Mouse (Mus musculus): ENCODE measurements around the gene N4bp2l1. TPM values are rescaled to one million over a fixed set of nuclear protein-coding genes. Genes with fewer than 3 reads are reported as not detected.
A peak's percentile ranks its signal among the peaks of the same experiment; 100 is the strongest.

N4bp2l1 gene
- polyA plus RNA-seq, 1 experiment from 2014 or later, result 16.3 TPM

- Histone ChIP-seq H3K27me3 (peaks cover 14% of the 10 kb centered on the region), H3K27ac (replicated peaks) (no peak overlapping the region), H3K36me3 (no peaks in the 10 kb centered on the region; the same call in 1 of the 2 replicates), H3K9me3 (no peaks in the 10 kb centered on the region), H3K9ac (no peak overlapping the region), H3K4me2 (peak overlapping the region; percentile 92), H3K4me3 (no peak overlapping the region), H3K4me1 (replicated peaks) (peaks cover 16% of the 10 kb centered on the region)
- WGBS, result 55% methylated on average over 11 of the region's 11 CpGs
- no peak for ATAC-seq (ENCODE audit: low FRiP score, low read depth)
These were observed 1.5 kb downstream of the N4bp2l1 start for GRCm38 (mm10) chr5:150595366-150596016.

DNA sequence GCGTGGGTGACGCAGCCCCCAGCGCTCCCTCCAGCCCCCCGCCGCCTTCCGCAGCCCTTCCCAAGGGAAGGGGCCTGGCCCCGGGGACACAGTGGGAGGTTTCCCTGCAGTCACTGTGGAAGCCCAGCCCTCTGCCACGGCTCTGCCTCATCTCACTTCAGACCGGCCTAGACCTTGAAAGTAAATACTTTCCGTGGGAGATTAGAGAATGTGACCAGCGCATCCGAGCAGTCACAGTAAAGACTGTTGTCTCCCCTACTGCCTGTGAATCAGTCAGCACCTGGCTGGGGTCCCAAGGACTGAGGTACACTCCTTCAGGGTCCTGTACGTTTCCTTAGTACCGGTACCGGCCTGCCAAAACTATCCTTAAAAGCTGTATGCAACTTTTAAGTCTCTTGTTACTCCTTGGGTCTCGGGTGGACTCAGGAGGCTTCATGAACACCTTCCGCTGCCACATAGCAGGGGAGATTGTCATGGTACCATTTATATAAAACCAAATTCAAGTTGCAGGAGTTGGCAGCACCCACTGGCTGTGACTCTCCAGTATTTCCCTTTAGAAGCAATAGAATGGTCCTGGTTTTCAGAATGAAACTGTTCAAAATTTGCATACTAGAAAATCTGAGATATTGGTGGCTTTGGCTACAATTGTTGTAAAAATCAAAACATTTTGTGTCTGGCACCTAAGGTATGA lies 2.2 kb downstream of the N4bp2l1 start:
- WGBS, result 7% methylated on average over 17 of the region's 17 CpGs
- no peaks in the 10 kb centered on the region; the same call in 1 of the 2 replicates for H3K36me3 ChIP-seq
- H3K4me1 ChIP-seq (replicated peaks), result peaks cover 16% of the 10 kb centered on the region
- H3K9me3 ChIP-seq, result no peaks in the 10 kb centered on the region
- peak overlapping the region; percentile 80 for H3K9ac ChIP-seq
- peak overlapping the region; percentile 92 for H3K4me2 ChIP-seq
- H3K27ac ChIP-seq (replicated peaks), result peak overlapping the region; percentile 77
- H3K4me3 ChIP-seq, result peak overlapping the region; percentile 90
- peak; percentile 70; the same call in 1 of the 2 replicates for ATAC-seq (ENCODE audit: low FRiP score, low read depth)
- H3K27me3 ChIP-seq, result peaks cover 14% of the 10 kb centered on the region

DNA sequence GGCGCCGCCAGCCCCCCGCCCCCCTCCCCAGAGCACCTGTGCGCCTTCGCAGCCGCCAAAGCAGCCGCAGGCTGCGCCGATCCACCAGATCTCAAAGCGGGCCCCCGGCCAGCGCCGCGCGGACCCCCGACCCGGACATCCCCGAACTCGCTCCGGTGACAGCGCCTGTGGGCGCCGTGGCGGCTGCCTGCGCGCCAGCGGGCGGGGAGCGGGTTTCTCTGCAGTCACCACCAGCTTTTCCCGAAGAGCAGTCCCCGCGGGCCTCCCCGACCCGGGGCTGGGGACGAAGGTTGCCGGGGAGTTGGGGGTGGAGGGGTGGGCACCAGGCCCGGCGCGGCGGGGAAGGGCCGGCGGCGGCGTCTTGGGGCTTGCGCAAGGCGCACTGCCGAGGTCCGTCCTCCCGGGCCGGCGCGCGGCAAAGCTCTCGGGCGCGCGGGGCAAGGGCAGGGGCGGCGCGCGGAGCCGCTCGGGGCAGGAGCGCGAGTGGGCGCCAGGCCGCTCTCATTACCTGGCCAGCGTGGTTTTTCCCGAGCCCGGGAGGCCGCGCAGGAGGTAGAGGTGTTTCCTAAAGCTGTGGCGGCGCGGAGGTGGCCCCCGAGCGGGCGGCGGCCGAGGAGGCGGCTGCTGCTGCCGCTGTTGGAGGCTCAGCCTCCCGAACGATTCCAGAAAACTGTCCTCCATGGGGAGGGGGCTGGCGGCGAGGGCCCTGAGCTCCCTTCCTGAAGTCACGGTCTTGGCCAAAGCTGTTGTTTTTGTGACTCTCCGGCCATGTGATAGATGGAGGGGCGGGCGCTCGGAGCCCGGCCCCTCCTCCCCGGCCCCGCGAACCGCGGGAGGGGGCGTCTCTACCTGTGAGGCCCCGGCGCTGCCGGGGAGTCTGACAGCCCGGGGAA lies 3.0 kb downstream of the N4bp2l1 start:
- peak overlapping the region; percentile 77 for H3K27ac ChIP-seq (replicated peaks)
- ATAC-seq (ENCODE audit: low FRiP score, low read depth), result peak; percentile 87
- under 1% methylated on average over 95 of the region's 102 CpGs for WGBS

GRCm38 (mm10) chr5:150592904-150593755 lies 3.9 kb downstream of the N4bp2l1 start:
- Histone ChIP-seq H3K36me3 (no peaks in the 10 kb centered on the region; the same call in 1 of the 2 replicates), H3K4me2 (peak overlapping the region; percentile 92), H3K4me3 (peak overlapping the region; percentile 90), H3K27ac (replicated peaks) (peak overlapping the region; percentile 77), H3K9ac (peak overlapping the region; percentile 80), H3K4me1 (replicated peaks) (peaks cover 16% of the 10 kb centered on the region), H3K9me3 (no peaks in the 10 kb centered on the region), H3K27me3 (peaks cover 14% of the 10 kb centered on the region)
- 8% methylated on average over 40 of the region's 40 CpGs for WGBS
- peak; percentile 55; the same call in 1 of the 2 replicates for ATAC-seq (ENCODE audit: low FRiP score, low read depth)

More for the DNA sequence above, 3.0 kb downstream of the N4bp2l1 start:
- H3K4me2 ChIP-seq, result peak overlapping the region; percentile 92
- H3K9me3 ChIP-seq, result no peaks in the 10 kb centered on the region
- peaks cover 14% of the 10 kb centered on the region for H3K27me3 ChIP-seq
- no peaks in the 10 kb centered on the region; the same call in 1 of the 2 replicates for H3K36me3 ChIP-seq
- H3K4me1 ChIP-seq (replicated peaks), result peaks cover 16% of the 10 kb centered on the region
- peak overlapping the region; percentile 90 for H3K4me3 ChIP-seq
- peak overlapping the region; percentile 80 for H3K9ac ChIP-seq

DNA sequence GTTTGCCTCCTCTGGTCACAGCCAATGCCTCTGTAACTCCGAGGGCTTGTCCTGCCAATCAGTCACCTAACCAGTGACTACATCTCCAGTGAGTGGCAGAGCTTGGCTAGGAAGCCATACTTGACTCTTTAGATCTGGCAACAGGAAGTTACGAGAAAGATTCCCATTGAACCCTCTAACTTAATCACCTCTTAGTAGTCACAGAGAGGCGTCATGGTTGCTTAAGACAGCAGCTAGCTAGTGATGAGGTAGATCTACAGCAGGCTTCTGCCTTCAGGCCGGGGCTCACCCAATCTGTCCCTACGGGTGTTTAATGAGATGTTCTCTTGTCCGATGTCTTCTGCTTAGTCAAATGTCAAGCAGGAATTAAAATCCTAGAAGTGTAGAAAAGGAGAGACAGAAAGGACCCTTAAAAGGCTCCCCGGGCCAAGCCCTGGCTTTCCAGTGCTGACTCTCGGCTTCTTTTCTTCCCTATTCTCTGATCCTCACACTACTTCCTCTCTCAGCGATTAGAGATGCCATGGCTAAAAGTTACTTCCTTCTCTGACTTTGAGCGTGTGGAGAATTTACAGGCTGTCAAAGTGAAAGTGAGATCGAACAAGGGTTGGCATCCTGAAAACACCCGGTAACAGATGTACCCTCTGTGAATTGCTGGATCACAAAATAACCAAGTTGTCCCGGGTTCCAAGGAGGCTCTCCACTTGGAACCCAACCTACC lies 4.6 kb downstream of the N4bp2l1 start:
- H3K4me2 ChIP-seq, result peak overlapping the region; percentile 92
- ATAC-seq (ENCODE audit: low FRiP score, low read depth), result no peak
- no peaks in the 10 kb centered on the region; the same call in 1 of the 2 replicates for H3K36me3 ChIP-seq
- H3K4me3 ChIP-seq, result peak overlapping the region; percentile 90
- WGBS, result 84% methylated on average over 13 of the region's 13 CpGs
- H3K9me3 ChIP-seq, result no peaks in the 10 kb centered on the region
- H3K4me1 ChIP-seq (replicated peaks), result peaks cover 16% of the 10 kb centered on the region
- H3K27ac ChIP-seq (replicated peaks), result no peak overlapping the region
- 0 out of 2 replicates have a peak overlapping the region, but pooled peaks have one; percentile 80 for H3K9ac ChIP-seq
- H3K27me3 ChIP-seq, result peaks cover 14% of the 10 kb centered on the region

DNA sequence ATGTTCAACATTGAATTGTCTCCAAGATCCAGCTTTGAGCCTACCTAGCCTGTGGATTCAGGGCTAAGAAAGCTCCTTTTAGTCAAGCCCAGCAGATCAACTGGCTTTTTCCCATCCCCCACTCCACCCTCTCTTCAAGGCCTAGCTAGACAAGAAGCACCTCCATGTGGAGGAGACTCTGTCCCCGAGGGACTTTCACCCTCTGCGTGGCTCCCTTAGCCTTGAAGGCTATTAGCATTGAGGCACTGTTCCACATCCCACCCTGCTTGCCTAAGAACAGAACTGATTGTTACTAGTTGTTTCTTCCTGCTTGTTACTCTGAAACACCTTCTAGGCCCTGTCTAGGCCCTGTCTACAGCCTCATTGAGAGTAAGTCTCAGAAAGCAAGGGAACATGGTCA lies 7.0 kb downstream of the N4bp2l1 start:
- H3K27ac ChIP-seq (replicated peaks), result no peak overlapping the region

GRCm38 (mm10) chr5:150584337-150584729 lies 12.7 kb downstream of the N4bp2l1 start:
- Histone ChIP-seq H3K9me3 (no peaks in the 10 kb centered on the region), H3K4me3 (no peak overlapping the region), H3K27me3 (no peaks in the 10 kb centered on the region), H3K4me2 (no peak overlapping the region), H3K27ac (replicated peaks) (no peak overlapping the region), H3K9ac (no peak overlapping the region), H3K4me1 (replicated peaks) (no peaks in the 10 kb centered on the region), H3K36me3 (no peaks in the 10 kb centered on the region)
- no peak for ATAC-seq (ENCODE audit: low FRiP score, low read depth)
- 47% methylated on average over 6 of the region's 6 CpGs for WGBS

More for the DNA sequence above, 7.0 kb downstream of the N4bp2l1 start:
- no peaks in the 10 kb centered on the region; the same call in 1 of the 2 replicates for H3K36me3 ChIP-seq
- no peak for ATAC-seq (ENCODE audit: low FRiP score, low read depth)
- 80% methylated on average over 2 of the region's 2 CpGs for WGBS
- peaks cover 13% of the 10 kb centered on the region for H3K4me1 ChIP-seq (replicated peaks)
- H3K27me3 ChIP-seq, result 0 out of 2 replicates have a peak, but pooled peaks cover 4% of the 10 kb centered on the region
- no peaks in the 10 kb centered on the region for H3K9me3 ChIP-seq
- H3K4me3 ChIP-seq, result no peak overlapping the region
- no peak overlapping the region for H3K4me2 ChIP-seq
- H3K9ac ChIP-seq, result no peak overlapping the region

DNA sequence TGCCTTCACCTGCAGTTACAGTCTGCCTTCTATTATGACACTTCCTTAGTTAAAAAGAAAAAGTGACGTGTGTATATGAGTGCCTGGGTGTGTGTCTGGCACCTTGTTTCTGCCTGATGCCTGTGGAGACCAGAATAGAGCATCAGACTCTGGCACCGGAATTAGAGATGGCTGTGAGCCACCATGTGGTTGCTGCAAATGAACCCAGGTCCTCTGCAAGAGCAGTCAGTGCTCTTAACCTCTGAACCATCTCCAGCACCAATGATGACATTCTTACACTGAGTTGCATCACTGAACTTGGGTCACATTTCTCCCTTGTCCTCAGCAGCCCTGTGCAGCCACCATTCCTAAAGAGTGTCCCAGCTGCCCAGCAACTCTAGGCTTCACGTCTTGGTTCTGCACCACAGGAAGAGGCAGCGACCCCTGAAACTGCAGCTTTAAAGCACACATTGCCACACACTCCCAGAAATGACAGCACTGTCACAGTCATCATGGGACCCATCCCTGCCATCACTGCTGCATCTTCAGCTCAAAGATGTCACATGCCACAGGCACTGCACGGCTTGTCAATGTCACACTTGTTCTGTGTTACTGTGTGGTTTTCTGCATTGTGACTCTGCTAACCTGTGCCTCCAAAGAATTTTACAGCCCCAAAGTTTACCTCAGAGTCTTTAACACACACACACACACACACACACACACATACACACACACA lies 13.2 kb downstream of the N4bp2l1 start:
- no peak for ATAC-seq (ENCODE audit: low FRiP score, low read depth)
- 65% methylated on average over 5 of the region's 5 CpGs for WGBS

DNA sequence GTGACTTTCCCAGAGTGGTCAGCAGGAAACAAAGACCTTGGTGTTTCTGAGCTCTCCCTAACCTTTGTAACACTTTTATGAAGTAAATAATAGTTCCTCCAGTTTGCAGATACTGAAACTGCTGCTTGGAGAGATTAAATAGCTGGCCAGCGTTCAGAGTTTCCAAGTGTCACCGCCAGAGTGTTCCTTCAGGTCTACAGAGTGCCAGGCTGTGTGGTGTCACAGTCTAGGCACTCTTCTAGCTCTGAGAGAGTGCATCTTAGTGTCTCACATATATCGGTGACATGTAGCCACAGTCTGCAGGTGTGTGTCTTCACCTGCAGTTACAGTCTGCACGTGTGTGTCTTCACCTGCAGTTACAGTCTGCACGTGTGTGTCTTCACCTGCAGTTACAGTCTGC lies 13.8 kb downstream of the N4bp2l1 start:
- Histone ChIP-seq H3K27me3 (no peaks in the 10 kb centered on the region), H3K36me3 (no peaks in the 10 kb centered on the region), H3K4me2 (no peak overlapping the region), H3K4me3 (no peak overlapping the region), H3K9me3 (no peaks in the 10 kb centered on the region), H3K27ac (replicated peaks) (no peak overlapping the region), H3K9ac (no peak overlapping the region), H3K4me1 (replicated peaks) (no peaks in the 10 kb centered on the region)
- ATAC-seq (ENCODE audit: low FRiP score, low read depth), result no peak
- WGBS, result 84% methylated on average over 5 of the region's 5 CpGs

More for the DNA sequence above, 13.2 kb downstream of the N4bp2l1 start:
- no peaks in the 10 kb centered on the region for H3K9me3 ChIP-seq
- no peaks in the 10 kb centered on the region for H3K4me1 ChIP-seq (replicated peaks)
- no peak overlapping the region for H3K4me3 ChIP-seq
- no peak overlapping the region for H3K4me2 ChIP-seq
- no peak overlapping the region for H3K27ac ChIP-seq (replicated peaks)
- H3K27me3 ChIP-seq, result no peaks in the 10 kb centered on the region
- H3K36me3 ChIP-seq, result no peaks in the 10 kb centered on the region
- no peak overlapping the region for H3K9ac ChIP-seq

GRCm38 (mm10) chr5:150581180-150581579 lies 15.8 kb downstream of the N4bp2l1 start:
- no peak overlapping the region for H3K4me2 ChIP-seq
- H3K36me3 ChIP-seq, result 0 out of 2 replicates have a peak, but pooled peaks cover 1% of the 10 kb centered on the region
- H3K4me1 ChIP-seq (replicated peaks), result no peaks in the 10 kb centered on the region
- ATAC-seq (ENCODE audit: low FRiP score, low read depth), result no peak
- no peak overlapping the region for H3K27ac ChIP-seq (replicated peaks)
- H3K27me3 ChIP-seq, result no peaks in the 10 kb centered on the region
- no peak overlapping the region for H3K4me3 ChIP-seq
- H3K9me3 ChIP-seq, result no peaks in the 10 kb centered on the region
- no peak overlapping the region for H3K9ac ChIP-seq
- 77% methylated on average over 6 of the region's 6 CpGs for WGBS
